Mouse (Mus musculus) heart, embryonic 11.5 days (tissue): ENCODE data around the gene Rem2. TPM values are rescaled to one million over a fixed set of nuclear protein-coding genes. Genes with fewer than 3 reads are reported as not detected.

Experiments
- ATAC-seq: fragments of 200-750 bp; cut with Nextera tagmentation; replicated peaks from 2 replicates; pipeline ENCODE4 v1.8.0; 2017; ENCODE audit warnings: moderate library complexity; ENCODE audit not compliant: insufficient number of reproducible peaks, low FRiP score, low TSS enrichment
- H3K27ac ChIP-seq: fragments of 300-500 bp; sonication (generic); 2 replicates; pipeline ENCODE4 v1.5.1; 2014; ENCODE audit warnings: mild to moderate bottlenecking, low read depth, low read length
- H3K27me3 ChIP-seq: fragments of 300-500 bp; sonication (generic); 2 replicates; pipeline ENCODE4 v1.6.1; 2014; ENCODE audit warnings: mild to moderate bottlenecking, low read length, mixed read lengths; ENCODE audit not compliant: control insufficient read depth, insufficient read depth
- H3K36me3 ChIP-seq: fragments of 300-500 bp; sonication (generic); 2 replicates; pipeline ENCODE4 v1.6.1; 2014; ENCODE audit warnings: mild to moderate bottlenecking, low read length, moderate library complexity, mixed read lengths; ENCODE audit not compliant: control insufficient read depth, insufficient read depth
- H3K4me1 ChIP-seq: fragments of 300-500 bp; sonication (generic); 2 replicates; pipeline ENCODE4 v1.6.1; 2014; ENCODE audit warnings: low read length; ENCODE audit not compliant: control insufficient read depth, insufficient read depth
- H3K4me2 ChIP-seq: fragments of 300-500 bp; sonication (generic); 2 replicates; pipeline ENCODE4 v1.6.1; 2014; ENCODE audit warnings: mild to moderate bottlenecking, moderate library complexity
- H3K4me3 ChIP-seq: fragments of 300-500 bp; sonication (generic); 2 replicates; pipeline ENCODE4 v1.5.1; 2014; ENCODE audit warnings: low read depth, low read length
- H3K9ac ChIP-seq: fragments of 300-500 bp; sonication (generic); 2 replicates; pipeline ENCODE4 v1.6.1; 2014; ENCODE audit warnings: mild to moderate bottlenecking, low read depth, low read length, moderate library complexity
- H3K9me3 ChIP-seq: fragments of 300-500 bp; sonication (generic); replicated peaks from 2 replicates; pipeline ENCODE4 v1.6.1; 2016; ENCODE audit warnings: low read length; ENCODE audit not compliant: control insufficient read depth
- WGBS: fragments of 180-500 bp; shearing (Covaris S2); extraction: QIAGEN DNeasy Blood & Tissue Kit; methylation state at CpG from one replicate; pipeline ENCODE4 v1.1.7; 2014; ENCODE audit not compliant: insufficient replicate concordance; 5-methylcytosine and 5-hydroxymethylcytosine counted together
- polyA plus RNA-seq: library from polyadenylated mRNA; unstranded; fragments of >200 nt; fragmentation: Nextera tagmentation; extraction: Ambion mirVana; gene quantifications from 2 replicates; pipeline ENCODE4 v1.2.1, GENCODE M21; 2014

Gene Rem2
- polyA plus RNA-seq, 1 experiment from 2014 or later: 2.0 TPM

DNA sequence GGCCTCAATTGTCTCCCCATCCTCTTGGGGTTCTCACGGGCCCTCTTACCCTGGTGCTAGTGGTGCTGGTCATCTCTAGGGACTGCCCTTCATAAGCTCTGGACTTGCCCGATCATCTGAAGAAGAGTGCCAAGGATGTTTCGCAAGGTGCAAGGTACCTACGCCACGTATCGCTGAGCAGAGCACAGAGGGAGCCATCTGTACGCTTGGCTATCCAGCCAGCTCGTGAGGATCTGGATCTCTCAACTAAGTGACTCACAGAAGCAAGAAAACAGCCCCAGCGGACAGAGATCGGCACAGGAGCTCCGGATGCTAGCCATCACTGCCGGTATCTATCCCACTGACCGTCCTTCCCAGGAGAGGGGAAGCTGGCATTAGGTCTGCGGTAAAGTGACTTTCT lies 20.8 kb downstream of the Rem2 start:
- Histone ChIP-seq H3K4me1 (no peaks in the 10 kb centered on the region), H3K9ac (no peak overlapping the region), H3K27ac (no peak overlapping the region), H3K27me3 (no peaks in the 10 kb centered on the region), H3K36me3 (no peaks in the 10 kb centered on the region), H3K4me3 (no peak overlapping the region), H3K4me2 (no peak overlapping the region), H3K9me3 (no peaks in the 10 kb centered on the region)
- WGBS: 78% methylated on average over 14 of the region's 14 CpGs
- ATAC-seq: no peak

DNA sequence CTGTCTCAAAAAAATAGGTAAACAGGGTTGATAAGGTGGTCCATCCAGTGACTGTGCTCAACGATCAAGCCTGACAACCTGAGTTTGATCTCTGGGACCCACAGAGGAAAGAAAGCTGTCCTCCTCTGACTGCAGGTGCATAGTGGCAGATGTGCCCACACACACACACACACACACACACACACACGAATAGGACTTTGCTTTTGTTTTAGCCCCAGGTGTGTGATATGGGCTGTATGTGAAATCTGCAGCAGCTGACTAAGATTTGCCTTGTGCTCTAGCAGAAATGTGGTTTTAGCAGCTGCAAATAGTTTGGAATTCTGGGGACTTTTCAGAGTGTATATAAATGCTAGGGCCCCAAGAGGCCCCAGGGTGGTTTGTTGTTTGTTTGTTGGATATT lies 23.4 kb downstream of the Rem2 start:
- Histone ChIP-seq H3K4me3 (no peak overlapping the region), H3K9ac (no peak overlapping the region), H3K27ac (no peak overlapping the region), H3K4me2 (no peak overlapping the region), H3K36me3 (no peaks in the 10 kb centered on the region), H3K9me3 (no peaks in the 10 kb centered on the region), H3K4me1 (no peaks in the 10 kb centered on the region), H3K27me3 (no peaks in the 10 kb centered on the region)
- WGBS: 71% methylated on average over 2 of the region's 2 CpGs
- no peak for ATAC-seq

DNA sequence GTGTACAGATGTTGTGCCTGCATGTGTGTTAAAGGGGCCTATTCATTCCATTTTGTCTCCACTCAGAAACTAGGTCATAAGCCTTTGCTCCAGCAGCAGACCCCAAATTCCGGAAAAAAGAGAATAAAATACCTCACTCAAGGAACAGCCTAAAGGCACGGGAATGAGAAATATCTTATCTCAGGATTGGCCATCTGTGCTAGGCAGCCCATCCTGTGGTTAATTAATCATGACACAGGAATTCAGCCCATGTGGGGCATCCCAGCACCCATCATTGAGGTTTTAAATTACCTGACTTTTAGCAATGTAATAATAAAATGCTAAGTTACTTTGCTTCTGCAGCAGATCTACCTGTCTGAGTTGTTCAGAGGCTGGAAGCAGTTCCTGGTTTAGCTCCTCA lies 25.5 kb downstream of the Rem2 start:
- 42% methylated on average over 2 of the region's 2 CpGs for WGBS
- Histone ChIP-seq H3K4me1 (no peaks in the 10 kb centered on the region), H3K27ac (no peak overlapping the region), H3K36me3 (no peaks in the 10 kb centered on the region), H3K9me3 (no peaks in the 10 kb centered on the region), H3K4me3 (no peak overlapping the region), H3K4me2 (no peak overlapping the region), H3K27me3 (no peaks in the 10 kb centered on the region), H3K9ac (no peak overlapping the region)
- no peak for ATAC-seq

DNA sequence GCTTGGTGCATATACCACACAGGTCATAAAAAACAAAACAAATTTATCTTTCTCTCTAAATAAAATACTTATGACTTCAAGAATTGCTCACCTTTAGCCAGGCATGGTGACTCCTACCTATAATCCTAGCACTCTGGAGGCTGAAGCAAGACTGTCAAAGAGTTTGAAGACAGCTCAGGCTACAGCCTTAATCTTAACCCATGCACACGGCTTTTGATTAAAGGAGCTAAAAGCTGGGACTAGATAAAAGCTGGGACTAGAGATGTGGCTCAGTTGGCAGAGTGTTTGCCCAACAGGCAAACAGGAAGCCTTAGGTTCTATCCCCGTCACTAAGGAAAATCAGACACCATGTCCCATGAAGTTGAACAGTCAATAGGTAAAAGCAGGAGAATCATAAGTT lies 27.2 kb downstream of the Rem2 start:
- no peak overlapping the region for H3K4me3 ChIP-seq
- no peak for ATAC-seq

DNA sequence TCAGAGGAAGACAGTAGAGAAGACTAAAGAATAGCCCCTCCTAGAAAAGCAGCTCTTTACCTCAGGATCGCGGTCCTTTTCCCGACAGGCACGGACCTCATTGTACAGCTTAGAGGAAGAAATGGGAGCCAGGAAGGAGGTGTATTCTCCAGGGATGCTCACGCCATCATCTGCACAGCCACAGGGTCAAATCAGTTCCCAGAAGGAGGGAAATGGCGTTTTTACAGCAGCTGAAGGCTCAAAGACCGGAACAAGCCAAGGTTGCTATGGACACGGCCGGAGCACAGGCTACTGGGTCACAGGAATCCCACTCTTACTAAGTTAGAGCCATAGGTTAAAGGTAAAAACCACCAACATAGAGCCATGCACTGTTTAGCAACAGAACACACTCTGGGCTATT lies 33.9 kb downstream of the Rem2 start:
- 91% methylated on average over 9 of the region's 9 CpGs for WGBS
- no peak overlapping the region for H3K9ac ChIP-seq
- H3K4me3 ChIP-seq: no peak overlapping the region
- no peak overlapping the region for H3K27ac ChIP-seq
- no peak for ATAC-seq
- H3K9me3 ChIP-seq: no peaks in the 10 kb centered on the region
- no peaks in the 10 kb centered on the region for H3K4me1 ChIP-seq
- peaks cover 69% of the 10 kb centered on the region for H3K36me3 ChIP-seq
- H3K27me3 ChIP-seq: no peaks in the 10 kb centered on the region
- H3K4me2 ChIP-seq: no peak overlapping the region

More for the DNA sequence above, 27.2 kb downstream of the Rem2 start:
- H3K4me2 ChIP-seq: no peak overlapping the region
- H3K9ac ChIP-seq: no peak overlapping the region
- 59% methylated on average over 2 of the region's 2 CpGs for WGBS
- H3K4me1 ChIP-seq: no peaks in the 10 kb centered on the region
- H3K36me3 ChIP-seq: peaks cover 10% of the 10 kb centered on the region
- no peak overlapping the region for H3K27ac ChIP-seq
- no peaks in the 10 kb centered on the region for H3K27me3 ChIP-seq
- no peaks in the 10 kb centered on the region for H3K9me3 ChIP-seq

DNA sequence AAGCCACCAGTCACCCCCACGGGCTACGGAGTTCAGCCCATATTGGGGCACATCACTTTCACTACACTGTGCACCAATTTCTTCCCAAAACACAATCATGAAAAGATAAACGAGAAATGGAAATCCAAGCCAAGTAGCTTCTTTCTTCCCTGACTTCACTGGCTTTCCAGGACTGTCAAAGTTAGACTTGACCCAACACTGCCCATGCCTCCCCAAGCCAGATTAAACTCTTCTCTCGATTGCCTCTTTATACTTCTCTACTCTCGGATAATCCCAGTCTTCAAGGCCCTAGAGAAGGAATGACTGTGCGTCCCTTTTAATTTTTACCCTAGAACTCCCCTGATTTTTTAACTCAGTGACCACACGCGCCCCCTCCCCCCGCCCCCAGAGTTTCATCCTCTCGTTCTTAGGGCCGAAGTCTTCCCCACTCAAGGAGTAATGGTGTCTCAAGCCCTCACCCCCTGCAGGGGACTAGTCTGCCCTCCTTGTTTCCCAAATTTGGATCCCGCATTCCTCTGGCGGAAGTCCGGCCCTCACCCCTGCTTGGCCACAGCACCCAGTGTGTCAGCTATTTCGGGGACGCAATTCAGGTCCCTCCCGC lies 40.9 kb downstream of the Rem2 start:
- Histone ChIP-seq H3K36me3 (peaks cover 31% of the 10 kb centered on the region), H3K9ac (peak overlapping the region; percentile 85), H3K4me2 (peak overlapping the region; percentile 84), H3K27ac (peak overlapping the region; percentile 70), H3K4me1 (peaks cover 8% of the 10 kb centered on the region), H3K9me3 (no peaks in the 10 kb centered on the region), H3K4me3 (peak overlapping the region; percentile 78), H3K27me3 (no peaks in the 10 kb centered on the region)
- WGBS: 3% methylated on average over 17 of the region's 17 CpGs
- peak; percentile 50; the same call in 1 of the 2 replicates for ATAC-seq

DNA sequence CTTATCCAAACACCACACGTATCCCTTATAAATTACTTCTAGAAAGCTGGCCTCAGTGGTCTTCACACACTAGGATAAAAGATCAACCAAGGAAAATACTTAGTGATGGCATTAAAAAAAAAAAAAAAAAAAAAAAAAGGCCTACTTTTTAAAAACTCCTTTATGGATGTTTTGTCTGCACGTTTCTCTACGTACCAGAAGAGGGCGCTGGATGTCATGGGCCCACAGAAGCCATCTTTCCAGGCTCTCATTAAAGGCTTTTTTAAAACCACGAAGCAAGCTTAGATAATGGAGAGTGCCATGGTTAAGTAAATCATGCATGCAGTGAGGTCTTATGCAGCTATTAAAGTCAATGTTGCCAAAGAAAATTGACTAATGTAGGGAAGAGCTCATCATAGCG lies 47.7 kb downstream of the Rem2 start:
- no peak overlapping the region for H3K9ac ChIP-seq
- 31% methylated on average over 6 of the region's 6 CpGs for WGBS
- H3K4me3 ChIP-seq: no peak overlapping the region
- H3K4me2 ChIP-seq: no peak overlapping the region
- peaks cover 11% of the 10 kb centered on the region for H3K4me1 ChIP-seq
- no peaks in the 10 kb centered on the region for H3K27me3 ChIP-seq
- H3K36me3 ChIP-seq: no peaks in the 10 kb centered on the region
- no peaks in the 10 kb centered on the region for H3K9me3 ChIP-seq
- H3K27ac ChIP-seq: no peak overlapping the region
- ATAC-seq: no peak

DNA sequence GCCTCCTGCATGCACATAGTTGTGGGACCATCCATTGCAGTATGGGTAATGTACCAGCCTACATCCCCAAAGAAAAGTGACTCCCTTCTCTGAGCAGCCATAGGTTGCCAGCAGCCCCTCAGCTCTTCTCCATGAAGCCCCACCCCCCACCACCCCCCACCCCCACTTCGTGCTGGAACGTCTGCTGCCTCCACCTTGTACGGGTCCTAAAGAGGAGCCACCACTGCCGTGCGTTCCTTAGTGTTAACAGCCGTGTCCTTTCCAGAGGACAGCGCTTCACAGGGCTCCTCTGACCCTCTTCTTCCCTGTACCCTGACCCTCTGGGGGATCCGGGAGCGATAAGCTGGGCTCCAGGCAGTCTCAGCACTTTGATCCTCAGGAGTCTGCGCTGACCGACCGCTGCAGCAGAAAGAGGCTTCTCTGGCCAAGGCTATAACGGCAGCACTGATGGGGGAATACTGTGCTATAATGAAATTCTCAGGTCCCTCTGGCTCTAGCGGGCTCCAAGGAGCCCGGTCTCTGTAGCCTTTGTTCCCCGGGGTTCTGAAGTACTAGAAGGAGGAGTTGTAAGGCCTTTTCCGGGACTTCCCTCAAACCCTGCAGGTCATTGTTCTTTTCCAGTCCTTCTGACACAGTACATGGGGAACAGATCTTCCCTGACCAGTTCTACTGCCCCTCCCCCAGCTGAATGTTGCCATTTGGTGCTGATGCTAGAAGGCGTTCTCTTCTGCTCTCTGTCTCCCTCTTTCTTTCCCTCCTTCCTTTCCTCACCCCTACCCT lies 51.5 kb downstream of the Rem2 start:
- peaks cover 14% of the 10 kb centered on the region for H3K4me1 ChIP-seq
- no peaks in the 10 kb centered on the region for H3K27me3 ChIP-seq
- H3K4me2 ChIP-seq: peak overlapping the region; percentile 82
- peak overlapping the region; percentile 51 for H3K27ac ChIP-seq
- H3K9ac ChIP-seq: peak overlapping the region; percentile 69
- H3K36me3 ChIP-seq: no peaks in the 10 kb centered on the region
- no peaks in the 10 kb centered on the region for H3K9me3 ChIP-seq
- peak; percentile 59; the same call in 1 of the 2 replicates for ATAC-seq
- 0% methylated on average over 18 of the region's 18 CpGs for WGBS
- H3K4me3 ChIP-seq: peak overlapping the region; percentile 36

DNA sequence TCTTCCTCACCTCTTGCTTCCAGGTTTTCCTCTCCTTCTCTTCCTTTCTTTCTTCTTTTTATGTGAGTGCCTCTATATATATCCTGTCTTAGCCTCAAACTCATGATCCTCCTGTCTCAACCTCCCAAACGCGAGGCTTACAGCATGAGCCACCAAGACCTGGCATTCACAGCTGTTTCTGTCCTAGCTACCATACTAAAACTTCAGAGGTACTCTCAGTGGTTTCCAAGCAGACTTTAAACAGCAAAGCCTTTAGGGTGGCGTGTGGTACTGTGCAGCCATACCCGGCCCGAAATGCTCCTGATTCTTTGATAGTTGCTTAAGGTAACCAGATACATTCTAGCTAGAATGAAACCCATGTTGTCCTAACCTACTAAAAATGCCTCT lies 52.1 kb downstream of the Rem2 start:
- Histone ChIP-seq H3K4me2 (peak overlapping the region; percentile 82), H3K27ac (no peak overlapping the region), H3K27me3 (no peaks in the 10 kb centered on the region), H3K36me3 (no peaks in the 10 kb centered on the region), H3K9me3 (no peaks in the 10 kb centered on the region), H3K9ac (peak overlapping the region; percentile 69), H3K4me3 (no peak overlapping the region), H3K4me1 (peaks cover 14% of the 10 kb centered on the region)
- ATAC-seq: no peak
- WGBS: 23% methylated on average over 5 of the region's 5 CpGs
